Mouse (Mus musculus) G1E-ER4 (cell line): Measurements from ENCODE around the gene Cacna2d3. TPM values are rescaled to one million over a fixed set of nuclear protein-coding genes. Genes with fewer than 3 reads are reported as not detected.

Source experiments
- GATA1 ChIP-seq: IDR thresholded peaks from one replicate; pipeline ENCODE4 v1.8.0; 2012; ENCODE audit warnings: low read length, inconsistent platforms
- polyA plus RNA-seq: library from polyadenylated mRNA; stranded (reverse); fragments of >175 nt; gene quantifications from 2 replicates; pipeline ENCODE4 v1.2.3, GENCODE M21; 2012

The Cacna2d3 gene
- polyA plus RNA-seq, 1 experiment, result not detected

- no peak for TF ChIP-seq GATA1
Observed at GRCm38 (mm10) chr14:29278901-29279300, 442.8 kb downstream of the Cacna2d3 start.

- no peak for TF ChIP-seq GATA1
Observed at GRCm38 (mm10) chr14:29278401-29278800, 443.3 kb downstream of the Cacna2d3 start.

- TF ChIP-seq GATA1, result no peak
Observed at GRCm38 (mm10) chr14:29277701-29278100, 444.0 kb downstream of the Cacna2d3 start.

GRCm38 (mm10) chr14:29273890-29274289, 447.8 kb downstream of the Cacna2d3 start:
- no peak for TF ChIP-seq GATA1

- TF ChIP-seq GATA1, result no peak
Observed at GRCm38 (mm10) chr14:29270541-29270940, 451.1 kb downstream of the Cacna2d3 start.

GRCm38 (mm10) chr14:29269816-29270215, 451.8 kb downstream of the Cacna2d3 start:
- no peak for TF ChIP-seq GATA1

GRCm38 (mm10) chr14:29268609-29269008, 453.1 kb downstream of the Cacna2d3 start:
- no peak for TF ChIP-seq GATA1

- TF ChIP-seq GATA1, result no peak
Observed at GRCm38 (mm10) chr14:29267233-29267874, 454.3 kb downstream of the Cacna2d3 start.

- no peak for TF ChIP-seq GATA1
Observed at GRCm38 (mm10) chr14:29260621-29261020, 461.0 kb downstream of the Cacna2d3 start.

- TF ChIP-seq GATA1, result no peak
Observed at GRCm38 (mm10) chr14:29243516-29243915, 478.1 kb downstream of the Cacna2d3 start.

GRCm38 (mm10) chr14:29238446-29238845, 483.2 kb downstream of the Cacna2d3 start:
- no peak for TF ChIP-seq GATA1

GRCm38 (mm10) chr14:29228976-29229716, 492.5 kb downstream of the Cacna2d3 start:
- no peak for TF ChIP-seq GATA1

- TF ChIP-seq GATA1, result no peak
Observed at GRCm38 (mm10) chr14:29228471-29228870, 493.2 kb downstream of the Cacna2d3 start.

- no peak for TF ChIP-seq GATA1
Observed at GRCm38 (mm10) chr14:29227959-29228358, 493.7 kb downstream of the Cacna2d3 start.

GRCm38 (mm10) chr14:29225754-29226365, 495.8 kb downstream of the Cacna2d3 start:
- TF ChIP-seq GATA1, result no peak

GRCm38 (mm10) chr14:29223012-29223411, 498.7 kb downstream of the Cacna2d3 start:
- no peak for TF ChIP-seq GATA1
